Mouse (Mus musculus): ENCODE data around the gene Ssr2. TPM values are rescaled to one million over a fixed set of nuclear protein-coding genes. Genes with fewer than 3 reads are reported as not detected.

The Ssr2 gene
- polyA plus RNA-seq, 1 experiment, result 307 TPM

DNA sequence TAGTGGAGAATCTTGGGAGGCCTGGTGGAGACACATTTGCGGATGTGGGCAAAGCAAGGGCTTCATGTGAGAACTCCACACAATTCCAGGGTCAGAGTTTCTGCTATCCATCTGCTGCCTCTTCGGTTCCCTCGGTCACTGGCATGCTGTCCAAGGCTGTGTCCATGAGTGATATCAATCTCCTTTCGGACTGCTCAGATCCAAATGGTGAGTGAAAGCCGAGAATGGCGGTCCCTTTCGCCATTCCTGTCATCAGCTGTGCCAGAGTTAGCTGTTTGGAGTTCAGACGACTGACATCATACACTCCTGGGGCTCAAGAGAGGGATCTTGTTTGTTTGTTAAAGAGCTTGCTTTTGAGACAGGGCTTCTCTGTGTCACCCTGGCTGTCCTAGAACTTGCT lies 38.7 kb downstream of the Ssr2 start:
- no peak overlapping the region for H3K4me3 ChIP-seq (replicated peaks)
- no peaks in the 10 kb centered on the region for H3K9me3 ChIP-seq
- TF ChIP-seq FLI1 (IDR thresholded peaks at IDR 0.05; ENCODE audit: low read length) (no peak), GATA1 (IDR thresholded peaks at IDR 0.05; ENCODE audit: borderline replicate concordance, low read length) (no peak)
- H3K4me1 ChIP-seq, result peaks cover 70% of the 10 kb centered on the region
- H3K27me3 ChIP-seq (replicated peaks), result no peaks in the 10 kb centered on the region
- peaks cover 76% of the 10 kb centered on the region for H3K36me3 ChIP-seq (replicated peaks; ENCODE audit: low read length)

DNA sequence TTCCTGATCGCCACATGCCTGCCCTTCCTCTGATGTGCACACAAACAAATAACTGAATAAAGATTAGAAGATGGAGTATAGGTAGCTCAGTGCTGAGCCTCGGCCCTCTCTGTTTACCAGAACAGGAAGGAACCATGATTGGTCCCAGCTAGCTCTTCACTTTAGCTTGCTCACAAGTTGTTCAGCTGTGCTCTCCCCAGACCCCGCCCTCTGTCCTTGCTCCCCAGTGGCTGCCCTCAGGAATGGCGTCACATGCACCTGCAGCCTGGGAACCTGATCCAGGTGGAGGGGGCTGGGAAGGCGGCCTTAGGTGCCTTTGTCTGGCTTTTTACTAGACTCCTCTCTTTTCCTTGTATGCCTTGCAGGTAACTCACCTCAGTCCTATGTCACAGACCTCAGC lies 39.4 kb downstream of the Ssr2 start:
- Histone ChIP-seq H3K4me1 (peaks cover 70% of the 10 kb centered on the region), H3K4me3 (replicated peaks) (no peak overlapping the region), H3K27me3 (replicated peaks) (no peaks in the 10 kb centered on the region), H3K9me3 (no peaks in the 10 kb centered on the region), H3K36me3 (replicated peaks; ENCODE audit: low read length) (peaks cover 76% of the 10 kb centered on the region)
- no peak for TF ChIP-seq GATA1 (IDR thresholded peaks at IDR 0.05; ENCODE audit: borderline replicate concordance, low read length)
- no peak for TF ChIP-seq FLI1 (IDR thresholded peaks at IDR 0.05; ENCODE audit: low read length)

DNA sequence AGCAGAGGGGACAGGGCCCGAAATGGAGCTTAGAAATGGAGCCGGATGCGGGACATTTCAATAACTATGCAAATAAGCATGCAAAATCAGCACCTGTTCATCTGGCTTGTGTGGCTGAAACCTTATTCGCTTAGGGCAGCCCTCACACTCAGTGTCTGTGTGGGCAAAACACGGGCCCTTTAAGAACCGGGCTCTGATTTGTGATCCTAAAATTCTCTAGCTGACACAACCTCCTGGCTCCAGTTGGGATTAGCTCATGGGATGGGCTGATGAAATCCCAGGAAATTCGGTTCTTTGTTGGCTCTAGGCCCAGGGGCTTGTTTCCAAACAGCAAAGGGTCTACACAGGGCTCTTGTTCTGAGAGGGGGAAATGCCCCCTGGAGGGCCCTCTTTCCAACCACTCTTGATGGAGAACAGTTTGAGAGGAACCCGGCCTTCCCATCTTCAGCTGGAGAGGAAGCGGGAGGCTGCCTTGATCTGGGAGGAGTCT lies 40.3 kb downstream of the Ssr2 start:
- no peak overlapping the region for H3K4me3 ChIP-seq (replicated peaks)
- peaks cover 72% of the 10 kb centered on the region for H3K36me3 ChIP-seq (replicated peaks; ENCODE audit: low read length)
- H3K9me3 ChIP-seq, result no peaks in the 10 kb centered on the region
- H3K27me3 ChIP-seq (replicated peaks), result no peaks in the 10 kb centered on the region
- H3K4me1 ChIP-seq, result peaks cover 72% of the 10 kb centered on the region
- TF ChIP-seq FLI1 (IDR thresholded peaks at IDR 0.05; ENCODE audit: low read length), result no peak
- TF ChIP-seq GATA1 (IDR thresholded peaks at IDR 0.05; ENCODE audit: borderline replicate concordance, low read length), result no peak

DNA sequence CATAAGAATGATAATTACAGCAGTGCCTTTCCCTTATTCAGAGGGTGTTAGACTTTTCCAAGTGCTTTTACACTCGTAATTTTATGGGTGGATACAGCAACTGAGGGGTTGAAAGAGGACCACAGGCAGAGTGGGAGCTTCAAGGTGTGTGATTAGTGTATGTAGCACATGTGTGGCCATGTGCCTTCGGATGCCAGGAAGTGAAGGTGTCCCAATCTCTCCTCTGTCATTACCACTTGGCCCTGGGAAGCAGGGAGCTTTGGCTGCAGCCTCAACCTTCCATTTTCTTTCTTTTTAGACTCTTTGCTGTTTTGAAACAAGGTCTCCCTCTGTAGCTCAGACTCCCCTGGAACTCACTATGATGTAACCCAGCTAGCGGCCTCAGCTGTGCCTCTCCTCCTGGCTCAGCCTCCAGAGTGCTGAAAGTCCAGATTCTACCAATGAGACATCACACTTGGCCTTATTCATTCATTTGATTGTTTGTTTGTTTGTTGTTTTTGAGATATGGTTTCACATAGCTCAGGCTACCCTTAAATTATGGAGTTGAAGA lies 41.4 kb downstream of the Ssr2 start:
- no peak for TF ChIP-seq GATA1 (IDR thresholded peaks at IDR 0.05; ENCODE audit: borderline replicate concordance, low read length)
- TF ChIP-seq FLI1 (IDR thresholded peaks at IDR 0.05; ENCODE audit: low read length), result no peak
- Histone ChIP-seq H3K4me1 (peaks cover 71% of the 10 kb centered on the region), H3K4me3 (replicated peaks) (no peak overlapping the region), H3K27me3 (replicated peaks) (no peaks in the 10 kb centered on the region), H3K36me3 (replicated peaks; ENCODE audit: low read length) (peaks cover 66% of the 10 kb centered on the region), H3K9me3 (no peaks in the 10 kb centered on the region)

DNA sequence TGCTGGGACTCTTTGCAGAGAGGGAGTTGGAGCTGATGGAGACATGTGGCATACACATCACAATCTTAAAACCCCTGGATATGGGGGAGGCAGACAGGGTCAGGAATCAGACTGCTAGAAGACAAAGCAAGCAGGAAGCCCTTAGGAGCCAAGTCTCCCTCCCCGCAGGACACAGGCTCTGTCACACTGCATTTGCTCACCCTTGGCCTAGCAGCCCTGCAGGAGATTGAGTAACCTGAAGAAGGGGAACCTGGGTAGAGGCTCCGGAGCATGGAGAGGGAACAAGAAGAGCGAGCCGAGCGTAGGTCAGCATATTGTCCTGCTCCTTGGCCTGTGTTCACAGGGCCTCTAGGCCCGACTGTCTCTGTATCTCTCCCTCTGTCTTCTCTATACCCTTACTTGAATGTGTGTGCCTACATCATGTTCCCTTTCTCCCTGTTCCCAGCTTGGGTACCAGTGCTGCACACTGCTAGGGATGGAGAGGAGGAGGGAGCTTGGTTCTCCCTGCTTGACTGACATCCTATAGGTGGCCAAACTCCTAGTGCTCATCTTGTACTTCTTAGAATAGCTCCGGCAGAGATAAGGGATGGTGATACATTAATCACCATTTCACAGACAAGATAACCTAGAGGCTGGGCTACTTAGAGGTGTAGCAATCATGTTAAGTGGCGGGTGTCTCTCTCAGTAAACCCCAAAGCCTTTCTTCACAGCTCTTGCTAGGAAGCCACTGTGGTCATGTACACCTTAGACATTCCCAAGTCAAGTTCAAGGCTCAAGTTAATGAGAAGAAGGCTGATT lies 42.6 kb downstream of the Ssr2 start:
- Histone ChIP-seq H3K4me1 (peaks cover 74% of the 10 kb centered on the region), H3K27me3 (replicated peaks) (no peaks in the 10 kb centered on the region), H3K36me3 (replicated peaks; ENCODE audit: low read length) (peaks cover 60% of the 10 kb centered on the region), H3K4me3 (replicated peaks) (peak overlapping the region; percentile 14), H3K9me3 (no peaks in the 10 kb centered on the region)
- TF ChIP-seq GATA1 (IDR thresholded peaks at IDR 0.05; ENCODE audit: borderline replicate concordance, low read length) (no peak), FLI1 (IDR thresholded peaks at IDR 0.05; ENCODE audit: low read length) (no peak)

DNA sequence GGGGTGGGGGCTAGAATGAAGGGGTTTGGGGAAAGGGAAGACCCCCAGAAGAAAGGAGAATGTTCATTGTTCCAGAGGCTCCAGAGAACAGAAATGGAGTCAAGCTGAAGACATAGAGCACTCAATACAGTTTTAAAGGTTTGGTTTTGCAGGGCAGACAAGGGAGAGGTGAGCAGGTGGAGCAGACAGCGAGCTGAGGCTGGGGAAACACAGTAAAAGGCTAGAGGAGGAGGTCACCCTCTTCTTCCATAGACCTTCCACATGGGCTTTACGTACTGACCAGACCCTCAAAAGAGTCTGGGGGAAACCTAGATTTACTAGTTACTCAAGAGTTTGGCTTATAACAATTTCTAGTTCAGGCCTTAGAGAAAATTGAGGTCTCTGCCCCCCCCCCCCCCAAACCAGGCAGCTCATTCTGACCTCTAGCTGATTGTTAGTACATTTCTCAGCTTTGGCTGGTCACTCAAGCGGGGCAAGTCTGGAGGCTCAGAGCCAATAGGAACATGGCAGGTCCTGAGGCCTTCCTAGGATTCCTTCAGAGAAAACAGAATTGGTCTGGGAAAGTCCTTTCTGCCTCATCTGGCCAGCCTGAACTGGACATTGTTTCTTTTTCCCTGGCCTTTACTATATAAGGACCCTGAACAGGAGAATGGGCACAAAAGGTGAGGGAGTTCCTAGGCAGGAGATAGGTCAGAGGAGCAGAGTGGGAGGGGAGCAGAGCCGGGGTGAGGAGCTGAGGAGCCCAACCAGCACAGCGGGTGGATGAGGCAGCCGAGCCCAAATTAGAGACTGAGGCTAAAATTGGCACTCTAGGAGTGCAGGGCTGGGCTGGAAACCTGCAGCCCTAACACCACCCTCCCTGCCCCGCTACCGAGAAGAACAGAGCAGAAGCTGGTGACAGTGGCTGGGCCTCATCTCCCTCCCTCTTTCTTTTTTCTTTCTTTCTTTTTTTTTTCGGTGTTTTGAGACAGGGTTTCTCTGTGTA lies 43.7 kb downstream of the Ssr2 start:
- H3K36me3 ChIP-seq (replicated peaks; ENCODE audit: low read length), result peaks cover 50% of the 10 kb centered on the region
- H3K9me3 ChIP-seq, result no peaks in the 10 kb centered on the region
- H3K4me3 ChIP-seq (replicated peaks), result peak overlapping the region; percentile 75
- H3K27me3 ChIP-seq (replicated peaks), result no peaks in the 10 kb centered on the region
- no peak for TF ChIP-seq GATA1 (IDR thresholded peaks at IDR 0.05; ENCODE audit: borderline replicate concordance, low read length)
- no peak for TF ChIP-seq FLI1 (IDR thresholded peaks at IDR 0.05; ENCODE audit: low read length)
- peaks cover 85% of the 10 kb centered on the region for H3K4me1 ChIP-seq

DNA sequence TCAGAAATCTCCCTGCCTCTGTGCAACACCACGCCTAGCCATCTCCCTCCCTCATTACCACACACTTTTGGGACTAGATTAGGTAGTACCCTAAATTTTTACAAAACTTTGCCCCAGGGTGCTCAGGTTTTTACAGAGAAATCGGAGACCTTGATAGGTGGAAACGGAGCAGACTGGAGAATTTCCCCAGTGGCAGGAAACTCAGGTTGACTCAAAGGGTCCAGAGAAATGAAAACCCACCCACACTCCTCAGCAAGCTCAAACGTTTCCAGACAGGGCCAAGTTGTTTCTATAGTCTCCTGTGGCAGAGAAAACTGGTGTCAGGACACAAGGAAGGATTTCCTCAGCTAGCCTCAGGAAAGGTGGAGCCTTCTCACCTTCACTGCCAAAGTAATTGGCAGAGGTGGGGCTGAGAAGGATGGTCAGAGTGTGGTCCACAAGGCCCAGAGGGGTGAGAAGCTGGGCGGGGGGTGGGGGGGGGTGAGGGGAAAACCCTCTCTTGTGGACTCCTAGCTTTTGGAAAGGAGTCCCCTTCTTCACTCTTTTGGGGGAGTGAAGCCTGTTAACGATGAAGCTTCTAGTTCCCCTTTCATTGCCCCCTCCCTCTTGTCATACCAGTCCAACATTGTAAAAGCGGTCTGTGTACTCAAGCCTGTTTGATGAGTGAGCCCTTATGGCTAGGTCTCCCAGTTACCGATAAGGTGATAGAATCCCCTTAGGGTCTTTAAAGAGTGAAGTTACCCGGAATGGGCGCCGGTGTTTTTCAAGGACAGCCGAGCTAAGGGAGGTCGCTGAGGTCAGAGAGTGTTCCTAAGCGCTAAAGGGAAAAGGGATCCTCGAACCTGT lies 44.7 kb downstream of the Ssr2 start:
- TF ChIP-seq FLI1 (IDR thresholded peaks at IDR 0.05; ENCODE audit: low read length) (no peak), GATA1 (IDR thresholded peaks at IDR 0.05; ENCODE audit: borderline replicate concordance, low read length) (no peak)
- H3K36me3 ChIP-seq (replicated peaks; ENCODE audit: low read length), result peaks cover 48% of the 10 kb centered on the region
- H3K4me1 ChIP-seq, result peaks cover 86% of the 10 kb centered on the region
- no peaks in the 10 kb centered on the region for H3K27me3 ChIP-seq (replicated peaks)
- no peaks in the 10 kb centered on the region for H3K9me3 ChIP-seq
- H3K4me3 ChIP-seq (replicated peaks), result peak overlapping the region; percentile 96

DNA sequence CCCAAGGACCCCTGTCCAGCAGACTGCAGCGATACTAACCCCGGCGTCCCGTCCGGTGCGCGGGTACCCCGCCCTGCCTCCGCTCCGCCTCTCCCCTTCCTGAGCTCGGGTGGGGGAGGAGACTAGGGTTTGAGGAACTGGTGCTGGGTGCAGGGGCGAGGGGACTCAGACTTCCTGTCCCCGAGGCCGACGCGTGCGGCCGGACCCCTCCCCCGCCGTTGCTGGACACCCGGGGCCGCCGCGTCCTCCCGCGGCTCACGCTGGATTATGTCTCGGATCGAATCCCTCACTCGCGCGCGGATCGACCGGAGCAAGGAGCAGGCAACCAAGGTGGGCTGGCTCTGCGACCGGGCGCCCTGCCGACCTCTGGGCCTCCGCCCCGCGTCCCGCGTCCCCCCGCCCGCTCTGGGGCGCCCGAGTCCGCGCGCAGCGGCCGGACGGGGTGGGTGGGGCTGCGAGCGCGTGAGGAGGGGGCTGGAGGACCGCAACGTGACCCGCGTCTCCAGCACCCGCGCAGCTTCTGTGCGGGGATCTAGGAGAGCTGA lies 45.4 kb downstream of the Ssr2 start:
- Histone ChIP-seq H3K4me3 (replicated peaks) (peak overlapping the region; percentile 96), H3K4me1 (peaks cover 86% of the 10 kb centered on the region), H3K27me3 (replicated peaks) (no peaks in the 10 kb centered on the region), H3K9me3 (no peaks in the 10 kb centered on the region), H3K36me3 (replicated peaks; ENCODE audit: low read length) (peaks cover 47% of the 10 kb centered on the region)
- no peak for TF ChIP-seq GATA1 (IDR thresholded peaks at IDR 0.05; ENCODE audit: borderline replicate concordance, low read length)
- no peak for TF ChIP-seq FLI1 (IDR thresholded peaks at IDR 0.05; ENCODE audit: low read length)

Measured in megakaryocyte, embryonic 14.5 days (primary cell).